Mouse (Mus musculus): Measurements from ENCODE around the gene Serpinc1.

- TF ChIP-seq NANOG (IDR thresholded peaks at IDR 0.05; ENCODE audit: borderline replicate concordance, low read length) (no peak), CTCF (conservative IDR thresholded peaks at IDR 0.05; ENCODE audit: low read length) (no peak), POU5F1 (IDR thresholded peaks at IDR 0.05; ENCODE audit: borderline replicate concordance, low read length) (no peak)
These were observed 58.6 kb downstream of the Serpinc1 start for GRCm38 (mm10) chr1:161037026-161037425.
